Mouse (Mus musculus): ENCODE results near the gene Xlr4a. TPM values are rescaled to one million over a fixed set of nuclear protein-coding genes. Genes with fewer than 3 reads are reported as not detected.

Gene Xlr4a
- polyA plus RNA-seq (2014; fragmentation: Illumina TruSeq; extraction: RNeasy Lipid Tissue Mini Kit (QIAGEN cat#74804); ENCODE audit: low read depth, low replicate concordance), result 0.58 TPM

DNA sequence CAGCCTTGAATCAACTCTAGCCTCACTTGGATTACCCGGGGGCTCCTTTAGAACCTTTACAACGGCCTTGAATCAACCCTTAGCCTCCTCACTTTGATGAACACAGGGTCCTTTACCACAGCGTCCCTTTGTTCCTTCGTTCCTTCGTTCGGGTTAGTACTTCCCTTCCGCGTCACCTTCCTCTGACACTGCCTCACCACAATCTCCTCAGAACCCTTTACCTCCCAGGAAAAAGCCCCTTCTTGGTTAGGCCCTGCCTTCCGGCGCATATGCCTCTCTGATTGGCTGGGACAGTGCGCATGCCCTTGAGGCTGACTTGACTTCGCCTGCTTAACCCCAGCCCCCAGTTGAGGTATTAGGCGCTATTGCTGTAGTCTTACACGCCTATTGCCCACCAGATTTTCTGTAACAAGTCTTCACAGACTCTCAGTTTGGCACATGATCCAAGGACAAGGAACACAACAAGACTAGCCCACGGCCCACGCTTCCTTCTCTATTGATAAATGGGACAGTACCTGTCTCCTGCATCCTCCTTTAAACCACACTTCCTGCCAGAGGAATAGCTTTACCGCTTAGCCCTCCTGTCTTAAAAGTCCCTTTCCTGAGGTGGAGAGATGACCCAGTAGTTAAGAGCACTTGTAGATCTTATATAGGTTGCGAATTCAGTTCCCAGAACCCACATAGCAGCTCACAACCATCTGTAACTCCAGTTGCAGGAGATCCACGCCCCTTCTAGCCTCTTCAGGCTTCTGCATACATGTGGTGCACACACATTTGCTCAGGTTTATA lies at the start of gene Xlr4a:
Gene Xlr4a, minus strand, starts transcription at position 212 of the 789 bp plus-strand sequence.

GRCm38 (mm10) chrX:73116747-73117146 lies 34.5 kb upstream of the Xlr4a start, which contains the start of gene Gm14685:
Gene Gm14685 (plus strand): TSS chrX:73117047.

GRCm38 (mm10) chrX:73096941-73097508 lies 14.7 kb upstream of the Xlr4a start, which contains the start of gene Xlr3a:
Gene Xlr3a (minus strand): TSS chrX:73097095.

GRCm38 (mm10) chrX:73064415-73064793 lies 17.9 kb downstream of the Xlr4a start, which contains the start of gene Pnma3:
Gene Pnma3 (plus strand): TSS chrX:73064787.

GRCm38 (mm10) chrX:73037003-73037402 lies 45.3 kb downstream of the Xlr4a start, which contains the start of gene Pnma5:
Gene Pnma5 (minus strand): TSS chrX:73037103.

Other genes starting within 250 kb of the Xlr4a start
- gene Cetn2, start 164.1 kb downstream of the Xlr4a start, polyA plus RNA-seq (2014; fragmentation: Illumina TruSeq; extraction: RNeasy Lipid Tissue Mini Kit (QIAGEN cat#74804); ENCODE audit: low read depth, low replicate concordance), result 250 TPM
- 55.9 TPM for gene Nsdhl, start 163.9 kb downstream of the Xlr4a start, polyA plus RNA-seq (2014; fragmentation: Illumina TruSeq; extraction: RNeasy Lipid Tissue Mini Kit (QIAGEN cat#74804); ENCODE audit: low read depth, low replicate concordance)
- gene Zfp185, start 95.1 kb downstream of the Xlr4a start, polyA plus RNA-seq (2014; fragmentation: Illumina TruSeq; extraction: RNeasy Lipid Tissue Mini Kit (QIAGEN cat#74804); ENCODE audit: low read depth, low replicate concordance), result 11.7 TPM
- not detected for gene Pnma5, start 45.4 kb downstream of the Xlr4a start, polyA plus RNA-seq (2014; fragmentation: Illumina TruSeq; extraction: RNeasy Lipid Tissue Mini Kit (QIAGEN cat#74804); ENCODE audit: low read depth, low replicate concordance)
- 0.23 TPM for gene Pnma3, start 17.7 kb downstream of the Xlr4a start, polyA plus RNA-seq (2014; fragmentation: Illumina TruSeq; extraction: RNeasy Lipid Tissue Mini Kit (QIAGEN cat#74804); ENCODE audit: low read depth, low replicate concordance)
- 1.7 TPM for gene Xlr3a, start 14.6 kb upstream of the Xlr4a start, polyA plus RNA-seq (2014; fragmentation: Illumina TruSeq; extraction: RNeasy Lipid Tissue Mini Kit (QIAGEN cat#74804); ENCODE audit: low read depth, low replicate concordance)
- gene Gm14685, start 34.6 kb upstream of the Xlr4a start, polyA plus RNA-seq (2014; fragmentation: Illumina TruSeq; extraction: RNeasy Lipid Tissue Mini Kit (QIAGEN cat#74804); ENCODE audit: low read depth, low replicate concordance), result not detected
- gene Xlr5b, start 66.3 kb upstream of the Xlr4a start, polyA plus RNA-seq (2014; fragmentation: Illumina TruSeq; extraction: RNeasy Lipid Tissue Mini Kit (QIAGEN cat#74804); ENCODE audit: low read depth, low replicate concordance), result not detected
- not detected for gene DXBay18, start 67.0 kb upstream of the Xlr4a start, polyA plus RNA-seq (2014; fragmentation: Illumina TruSeq; extraction: RNeasy Lipid Tissue Mini Kit (QIAGEN cat#74804); ENCODE audit: low read depth, low replicate concordance)
- gene Spin2d, start 94.5 kb upstream of the Xlr4a start, polyA plus RNA-seq (2014; fragmentation: Illumina TruSeq; extraction: RNeasy Lipid Tissue Mini Kit (QIAGEN cat#74804); ENCODE audit: low read depth, low replicate concordance), result not detected
- 3.5 TPM for gene Xlr3b, start 109.7 kb upstream of the Xlr4a start, polyA plus RNA-seq (2014; fragmentation: Illumina TruSeq; extraction: RNeasy Lipid Tissue Mini Kit (QIAGEN cat#74804); ENCODE audit: low read depth, low replicate concordance)
- 1.2 TPM for gene Xlr4b, start 131.9 kb upstream of the Xlr4a start, polyA plus RNA-seq (2014; fragmentation: Illumina TruSeq; extraction: RNeasy Lipid Tissue Mini Kit (QIAGEN cat#74804); ENCODE audit: low read depth, low replicate concordance)
- gene F8a, start 145.8 kb upstream of the Xlr4a start, polyA plus RNA-seq (2014; fragmentation: Illumina TruSeq; extraction: RNeasy Lipid Tissue Mini Kit (QIAGEN cat#74804); ENCODE audit: low read depth, low replicate concordance), result 12.1 TPM
- gene Xlr4c, start 160.7 kb upstream of the Xlr4a start, polyA plus RNA-seq (2014; fragmentation: Illumina TruSeq; extraction: RNeasy Lipid Tissue Mini Kit (QIAGEN cat#74804); ENCODE audit: low read depth, low replicate concordance), result not detected
- not detected for gene Xlr3c, start 182.9 kb upstream of the Xlr4a start, polyA plus RNA-seq (2014; fragmentation: Illumina TruSeq; extraction: RNeasy Lipid Tissue Mini Kit (QIAGEN cat#74804); ENCODE audit: low read depth, low replicate concordance)
- gene Xlr5a, start 210.5 kb upstream of the Xlr4a start, polyA plus RNA-seq (2014; fragmentation: Illumina TruSeq; extraction: RNeasy Lipid Tissue Mini Kit (QIAGEN cat#74804); ENCODE audit: low read depth, low replicate concordance), result not detected
- not detected for gene Xlr5c, start 210.5 kb upstream of the Xlr4a start, polyA plus RNA-seq (2014; fragmentation: Illumina TruSeq; extraction: RNeasy Lipid Tissue Mini Kit (QIAGEN cat#74804); ENCODE audit: low read depth, low replicate concordance)

All from adrenal gland, adult 10 weeks (tissue).